Mouse (Mus musculus) heart, adult 2 months (tissue): Measurements from ENCODE around the gene Cyp2c66.
"Not testable (repeated sequence)": the region's sequence is repeated elsewhere in the genome, so short reads cannot be mapped to it uniquely, and the experiment has no call there.

Experiments used
- CTCF ChIP-seq: fragments of 200-600 bp; IDR thresholded peaks from 2 replicates; pipeline ENCODE4 v1.8.1; 2022; ENCODE audit warnings: antibody characterized with exemption, mild to moderate bottlenecking, moderate library complexity
- EP300 ChIP-seq: fragments of 200-500 bp; IDR thresholded peaks from 2 replicates; pipeline ENCODE4 v1.6.1; 2011; ENCODE audit warnings: low read depth, low read length, control low read depth; ENCODE audit not compliant: insufficient read depth
- POLR2A ChIP-seq: fragments of 200-500 bp; IDR thresholded peaks from 2 replicates; pipeline ENCODE4 v1.6.1; 2011; ENCODE audit warnings: mild to moderate bottlenecking, low read depth, low read length, control low read depth; ENCODE audit not compliant: insufficient read depth

DNA sequence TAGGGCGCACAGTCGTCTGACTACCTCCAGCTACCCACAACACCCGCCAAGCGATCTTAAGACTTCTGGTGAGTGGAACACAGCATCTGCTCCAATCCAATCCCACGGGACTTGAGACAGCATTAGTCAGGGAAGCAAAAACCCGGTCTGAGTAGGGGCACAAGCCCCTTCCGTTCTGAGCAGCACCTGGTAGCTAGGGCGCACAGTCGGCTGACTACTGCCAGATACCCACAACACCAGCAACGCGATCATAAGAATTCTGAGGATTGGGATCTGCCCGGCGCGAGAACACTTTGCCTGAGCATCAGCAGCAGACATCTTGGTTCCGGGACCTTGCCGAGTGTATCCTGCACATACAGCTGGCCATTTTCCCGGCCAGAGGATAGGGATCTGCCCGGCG, 43.1 kb downstream of the Cyp2c66 start:
- not testable (repeated sequence) for TF ChIP-seq CTCF, POLR2A, EP300
